Mouse (Mus musculus) testis, postnatal 10 days (tissue): ENCODE measurements at regions not wholly inside any gene's neighbourhood (a gene's known extent, or its start where the extent isn't known, plus 50 kb on each side); places are given as distances from the start of the nearest gene placed in this dataset.
A peak's percentile ranks its signal among the peaks of the same experiment; 100 is the strongest.

Experiments
- DNase-seq: peaks from one replicate; pipeline ENCODE4 v3.0.0; 2021; ENCODE audit warnings: low spot score

GRCm38 (mm10) chr17:72993134-72993533 lies 75.0 kb downstream of the Lbh start:
- no peak for DNase-seq

- no peak for DNase-seq
Measured at GRCm38 (mm10) chr17:72993626-72994025, 75.5 kb downstream of the Lbh start.

GRCm38 (mm10) chr17:72996539-72996938 lies 78.4 kb downstream of the Lbh start:
- DNase-seq, result no peak

- DNase-seq, result no peak
Measured at GRCm38 (mm10) chr17:72997301-72997921, 79.3 kb downstream of the Lbh start.

GRCm38 (mm10) chr17:73005100-73005499 lies 87.0 kb downstream of the Lbh start:
- DNase-seq, result no peak

- DNase-seq, result peak; percentile 71
Measured at GRCm38 (mm10) chr17:73008901-73009300, 90.8 kb downstream of the Lbh start.

- peak; percentile 56 for DNase-seq
Measured at GRCm38 (mm10) chr17:73009962-73010361, 91.9 kb downstream of the Lbh start.

GRCm38 (mm10) chr17:73012356-73012755 lies 94.3 kb downstream of the Lbh start:
- DNase-seq, result no peak

- no peak for DNase-seq
Measured at GRCm38 (mm10) chr17:73012954-73013353, 94.8 kb upstream of the Lclat1 start.

- DNase-seq, result peak; percentile 53
Measured at GRCm38 (mm10) chr17:73014090-73014853, 93.5 kb upstream of the Lclat1 start.

GRCm38 (mm10) chr17:73017173-73017572 lies 90.6 kb upstream of the Lclat1 start:
- DNase-seq, result no peak

GRCm38 (mm10) chr17:73022630-73023051 lies 85.1 kb upstream of the Lclat1 start:
- DNase-seq, result peak; percentile 67

- DNase-seq, result no peak
Measured at GRCm38 (mm10) chr17:73023362-73024107, 84.2 kb upstream of the Lclat1 start.

GRCm38 (mm10) chr17:73027122-73027521 lies 80.7 kb upstream of the Lclat1 start:
- DNase-seq, result no peak

GRCm38 (mm10) chr17:73031796-73032195 lies 76.0 kb upstream of the Lclat1 start:
- no peak for DNase-seq

- DNase-seq, result no peak
Measured at GRCm38 (mm10) chr17:73032326-73032725, 75.5 kb upstream of the Lclat1 start.

- DNase-seq, result no peak
Measured at GRCm38 (mm10) chr17:73034420-73034819, 73.4 kb upstream of the Lclat1 start.

- no peak for DNase-seq
Measured at GRCm38 (mm10) chr17:73034981-73035481, 72.8 kb upstream of the Lclat1 start.

GRCm38 (mm10) chr17:73036845-73037244 lies 70.9 kb upstream of the Lclat1 start:
- DNase-seq, result no peak

GRCm38 (mm10) chr17:73038586-73038985 lies 69.2 kb upstream of the Lclat1 start:
- DNase-seq, result no peak

GRCm38 (mm10) chr17:73044918-73045580 lies 62.7 kb upstream of the Lclat1 start:
- no peak for DNase-seq

GRCm38 (mm10) chr17:73046985-73047384 lies 60.8 kb upstream of the Lclat1 start:
- DNase-seq, result no peak
